Mouse (Mus musculus) bone marrow macrophage, adult 2 months (primary cell): ENCODE measurements around the gene Tex33.
A peak's percentile ranks its signal among the peaks of the same experiment; 100 is the strongest.

Experiments used
- CTCF ChIP-seq: IDR thresholded peaks from 2 replicates; pipeline ENCODE4 v1.5.1; 2012; ENCODE audit warnings: low read depth, mild to moderate bottlenecking, low read length, moderate library complexity
- POLR2A ChIP-seq: IDR thresholded peaks from 2 replicates; pipeline ENCODE4 v1.6.1; 2012; ENCODE audit warnings: mild to moderate bottlenecking, low read depth, low read length, borderline replicate concordance

GRCm38 (mm10) chr15:78354958-78355357, 40.8 kb downstream of the Tex33 start:
- no peak for TF ChIP-seq POLR2A
- peak; percentile 41; the same call in 1 of the 2 replicates for TF ChIP-seq CTCF
